Mouse (Mus musculus) gastrocnemius, postnatal 36 days (tissue): ENCODE measurements at regions not wholly inside any gene's neighbourhood (a gene's known extent, or its start where the extent isn't known, plus 50 kb on each side); places are given as distances from the start of the nearest gene placed in this dataset.
A peak's percentile ranks its signal among the peaks of the same experiment; 100 is the strongest.

ENCODE experiments used
- DNase-seq, 2 experiments: peaks; one replicate each; pipeline ENCODE4 v3.0.0; 2022
- intact Hi-C: fragments of 180-260 bp; cut with DNase I; formaldehyde crosslinking; loops from one replicate; pipeline ENCODE4 v1.15.1; 2025

DNA sequence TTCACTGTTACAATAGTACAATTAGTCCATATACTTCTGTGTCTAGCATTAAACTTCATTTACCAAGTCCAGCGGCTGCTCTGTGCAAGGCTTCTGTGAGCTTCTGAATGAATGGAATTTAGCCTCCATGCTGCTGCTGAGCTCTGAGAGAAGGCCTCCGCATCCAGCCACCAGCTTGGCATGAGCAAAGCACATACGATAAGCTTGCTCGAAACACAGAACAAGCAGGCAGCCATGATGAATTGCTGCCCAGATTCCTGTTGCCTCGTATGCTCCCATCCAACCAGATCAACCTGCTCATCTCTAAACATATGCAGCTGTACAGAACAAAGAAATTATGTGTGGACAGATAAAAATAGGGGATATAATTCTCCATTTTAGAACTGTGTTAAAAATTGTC is 140.4 kb upstream of the Tll1 start:
- DNase-seq = no peak
- intact Hi-C loops = no loop called here

DNA sequence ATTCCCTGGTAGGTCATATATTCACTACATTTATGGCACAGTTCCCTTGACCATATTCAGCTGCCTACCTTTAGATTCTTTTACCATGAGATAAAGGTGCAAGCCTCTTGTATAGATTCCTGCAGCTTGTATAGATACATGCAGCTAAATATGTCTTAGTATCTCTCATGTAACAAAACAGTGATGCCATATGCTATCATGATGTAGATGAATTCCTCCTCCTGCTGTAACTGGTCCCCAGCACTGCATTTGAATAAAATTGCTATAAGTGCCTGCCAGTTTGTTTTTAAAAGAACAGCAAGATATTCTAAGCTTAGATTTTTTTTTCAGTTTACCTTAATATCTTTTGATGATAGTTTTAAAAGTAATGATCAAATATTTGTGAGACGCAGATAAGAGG is 138.9 kb upstream of the Tll1 start:
- DNase-seq = no peak
- intact Hi-C loops = no loop called here

DNA sequence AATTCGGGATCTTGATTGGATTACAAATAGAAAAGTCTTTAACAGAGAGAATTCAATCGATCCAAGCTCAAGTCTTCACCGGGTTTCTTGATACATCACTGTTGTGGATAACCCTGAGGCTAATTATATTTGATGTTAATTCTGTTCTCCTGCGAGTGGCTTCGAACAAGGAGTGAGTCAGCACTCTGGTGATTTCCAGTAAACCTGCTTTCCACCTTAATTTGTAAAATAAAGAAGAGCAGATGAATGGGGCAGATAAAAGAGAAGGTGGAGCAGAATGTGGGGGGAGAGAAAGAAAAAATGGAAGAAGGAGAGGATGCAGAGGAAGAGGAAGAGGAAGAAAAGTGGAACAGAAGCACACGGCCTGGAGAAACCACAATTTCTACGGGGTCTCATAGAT is 137.5 kb upstream of the Tll1 start:
- DNase-seq = no peak
- intact Hi-C loops = no loop called here

DNA sequence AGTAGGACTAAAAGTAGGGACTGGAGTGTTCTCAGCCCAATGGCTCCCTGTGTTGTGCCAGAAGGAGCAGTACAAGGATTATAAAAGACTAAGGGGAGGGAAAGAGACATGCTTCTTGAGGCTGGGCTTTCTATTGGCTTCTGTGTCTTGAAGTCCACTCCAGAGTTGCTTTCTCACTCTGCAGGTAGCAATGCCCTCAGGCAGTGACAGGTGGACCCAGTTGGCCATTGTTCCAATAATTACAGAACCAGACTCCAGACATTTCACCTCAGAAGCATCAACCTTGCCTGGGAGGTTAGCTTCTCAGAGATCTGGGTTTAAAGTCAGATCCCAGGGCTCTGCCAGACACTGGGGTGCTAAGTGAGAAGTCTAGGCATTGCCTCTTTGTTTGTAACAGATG is 136.3 kb upstream of the Tll1 start:
- intact Hi-C loops = no loop called here
- DNase-seq = no peak

DNA sequence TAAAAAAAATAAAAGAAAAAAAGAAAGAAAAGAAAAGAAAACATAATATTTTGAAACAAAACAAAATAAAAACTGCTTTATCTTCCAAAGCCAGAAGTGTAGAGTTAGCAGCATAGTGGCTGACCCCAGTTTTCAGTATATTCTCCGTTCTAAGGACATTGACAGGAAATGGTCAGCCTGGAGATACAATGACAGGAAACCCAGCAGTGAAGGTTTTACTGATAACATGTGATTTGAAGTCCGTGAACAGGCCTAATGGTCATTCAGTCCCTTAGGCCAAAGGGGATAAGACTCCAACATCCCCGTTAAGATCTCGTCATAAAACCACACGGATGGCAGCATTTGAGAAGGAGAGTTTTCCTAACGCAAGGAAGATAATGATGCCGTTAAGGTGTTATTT is 131.3 kb upstream of the Tll1 start:
- DNase-seq = no peak
- intact Hi-C loops = no loop called here

DNA sequence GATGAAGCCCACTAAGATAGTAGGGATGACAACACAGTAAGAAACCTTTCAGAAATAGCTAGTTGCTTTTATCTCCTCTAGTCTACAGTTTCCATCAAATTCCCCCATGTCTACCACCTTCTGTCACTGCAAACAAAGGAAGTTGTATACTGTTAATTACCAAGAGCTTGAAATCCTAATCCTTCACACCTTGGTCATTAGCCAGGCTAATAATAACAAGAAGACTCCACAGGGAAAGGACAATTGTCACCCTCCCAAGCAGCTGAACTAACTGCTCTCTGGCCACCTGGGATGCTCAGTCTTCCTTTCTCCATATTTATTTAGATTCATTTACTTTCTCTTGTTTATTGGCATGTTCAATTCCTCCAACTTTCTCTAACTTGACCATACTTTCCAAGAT is 130.5 kb upstream of the Tll1 start:
- intact Hi-C loops = no loop called here
- DNase-seq = no peak

DNA sequence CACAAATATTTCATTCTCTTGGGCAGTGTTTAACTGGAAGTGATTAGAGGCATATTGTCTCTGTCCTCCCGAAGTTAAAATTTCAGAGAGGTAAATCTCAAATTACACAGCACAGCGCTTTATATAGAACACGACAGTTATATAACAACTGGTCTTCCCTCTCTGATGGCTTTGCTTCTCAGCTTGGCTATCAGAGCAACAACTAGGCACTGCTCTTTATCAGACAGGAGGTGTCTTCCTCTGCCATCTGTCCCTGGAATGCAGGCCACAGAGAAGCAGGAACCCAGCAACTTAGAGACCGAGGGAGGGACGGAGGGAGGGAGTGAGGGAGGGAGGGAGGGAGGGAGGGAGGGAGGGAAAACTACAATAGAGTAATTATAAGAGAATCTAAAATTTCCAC is 129.4 kb upstream of the Tll1 start:
- no peak for DNase-seq
- intact Hi-C loops = no loop called here

DNA sequence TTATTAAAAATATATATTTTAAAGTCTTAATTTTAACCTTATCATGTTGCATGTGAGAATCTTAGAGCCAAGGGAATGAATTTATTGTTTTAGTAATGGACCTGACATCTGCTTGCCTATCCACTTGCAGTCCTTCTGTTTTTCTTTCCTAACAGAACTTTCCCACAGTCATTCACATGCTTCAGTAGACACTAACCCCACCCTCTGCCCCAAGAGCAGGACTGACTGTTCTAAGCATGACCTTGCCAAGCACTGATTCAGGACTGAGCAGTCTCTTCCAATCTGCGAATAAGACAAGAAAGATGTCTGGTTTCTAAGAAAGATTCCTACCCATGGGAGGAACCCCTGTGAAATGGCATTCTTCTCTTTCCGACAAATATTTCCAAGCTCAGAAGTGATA is 117.9 kb upstream of the Tll1 start:
- peak in 1 of 2 experiments; percentile 9 for DNase-seq
- intact Hi-C loops = no loop called here

DNA sequence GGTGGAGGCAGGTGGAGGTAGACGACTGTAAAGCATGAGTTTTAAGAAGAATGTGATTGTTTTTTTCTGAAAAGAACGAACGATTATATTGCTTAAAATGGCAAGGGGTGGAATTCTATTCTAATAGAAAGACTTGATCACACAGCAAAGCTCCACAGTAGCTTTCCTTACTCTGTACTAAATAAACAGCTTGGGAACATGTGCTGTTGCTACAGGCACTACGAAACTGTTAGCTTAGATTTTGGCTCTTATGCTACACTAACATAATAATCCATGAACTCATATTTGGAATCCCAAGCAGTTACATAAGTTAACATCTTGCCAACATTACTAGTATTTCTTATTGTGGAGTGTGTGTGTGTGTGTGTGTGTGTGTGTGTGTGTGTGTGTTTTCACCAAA is 114.3 kb upstream of the Tll1 start:
- DNase-seq = no peak
- intact Hi-C loops = no loop called here

DNA sequence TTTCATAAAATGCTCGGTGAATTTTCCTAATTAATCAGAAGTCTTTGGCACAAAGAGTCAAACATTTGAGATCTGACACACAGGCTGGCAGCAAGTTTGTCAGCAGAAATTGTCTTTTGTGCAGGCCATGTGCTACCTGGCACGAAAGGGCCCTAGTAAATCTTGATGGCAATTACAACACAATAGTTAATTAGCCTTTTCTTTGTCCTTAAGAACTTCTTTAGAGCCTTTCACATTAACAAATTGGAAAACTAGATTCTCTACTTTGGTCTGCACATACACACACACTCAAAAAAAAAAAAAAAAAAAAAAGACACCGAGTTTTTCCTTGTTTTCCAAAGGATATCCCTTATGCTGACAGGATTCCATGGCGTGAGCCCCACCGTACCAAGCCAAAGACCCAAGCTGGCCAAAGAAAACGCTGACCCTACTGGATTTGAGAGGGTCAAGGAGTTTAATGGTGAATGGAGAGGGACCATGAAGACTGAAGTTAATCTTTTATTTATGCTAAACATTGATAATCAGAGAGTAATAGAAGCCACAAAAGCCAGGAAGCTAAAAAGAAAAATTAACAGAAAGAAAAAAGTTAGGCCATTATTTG is 113.2 kb upstream of the Tll1 start:
- DNase-seq = no peak
- intact Hi-C loops = no loop called here

DNA sequence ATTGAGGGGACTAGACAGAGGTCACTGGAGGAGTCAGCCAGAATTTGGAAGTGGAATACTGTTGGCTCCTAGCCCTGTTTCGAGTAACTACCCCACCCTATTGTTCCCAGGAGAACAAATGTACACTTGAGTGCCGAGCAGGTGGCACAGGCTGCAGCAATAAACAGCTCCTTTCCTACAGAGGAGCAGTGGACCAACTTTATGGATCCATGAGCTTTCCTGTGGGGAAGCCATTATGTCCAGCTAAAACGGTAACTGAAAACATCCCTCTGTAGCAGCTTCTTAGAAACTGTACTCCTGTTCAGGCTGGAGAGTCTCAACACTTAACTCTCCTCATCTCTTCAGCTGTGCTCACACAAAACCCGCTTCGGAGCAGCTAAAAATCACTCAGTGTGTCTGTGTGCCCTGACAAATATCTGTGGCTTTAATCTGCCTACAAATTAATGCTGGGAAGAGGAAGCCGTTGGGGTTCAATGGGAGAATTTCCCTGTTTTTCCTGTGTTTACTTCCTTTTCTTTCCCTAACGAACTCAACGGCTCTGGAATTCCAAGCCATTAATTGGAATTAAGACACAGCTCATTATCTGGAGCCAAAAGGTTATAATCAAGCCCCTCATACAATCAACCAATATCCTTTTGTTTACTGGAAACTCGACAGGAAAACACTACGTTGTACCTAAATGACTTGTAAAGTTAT is 112.6 kb upstream of the Tll1 start:
- intact Hi-C loops = no loop called here
- no peak for DNase-seq

DNA sequence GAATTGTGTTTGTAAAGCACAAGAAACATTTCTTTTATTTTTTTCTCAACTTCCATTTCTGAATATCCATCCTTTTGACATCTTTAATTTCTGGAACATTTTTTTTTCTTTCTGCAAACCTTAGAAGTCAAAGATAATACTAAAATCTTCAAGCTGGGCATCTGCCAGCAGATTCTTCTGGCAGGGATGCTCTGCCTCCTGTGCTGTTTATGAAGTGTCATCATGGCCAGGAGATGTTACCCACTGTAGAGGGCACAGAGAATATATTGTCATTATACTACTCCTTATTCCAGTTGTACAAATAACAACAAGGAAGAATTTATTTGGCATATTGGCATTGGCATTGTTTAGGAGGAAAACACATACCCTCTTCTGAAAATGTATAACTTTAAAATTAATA is 111.7 kb upstream of the Tll1 start:
- DNase-seq = no peak
- intact Hi-C loops = no loop called here

DNA sequence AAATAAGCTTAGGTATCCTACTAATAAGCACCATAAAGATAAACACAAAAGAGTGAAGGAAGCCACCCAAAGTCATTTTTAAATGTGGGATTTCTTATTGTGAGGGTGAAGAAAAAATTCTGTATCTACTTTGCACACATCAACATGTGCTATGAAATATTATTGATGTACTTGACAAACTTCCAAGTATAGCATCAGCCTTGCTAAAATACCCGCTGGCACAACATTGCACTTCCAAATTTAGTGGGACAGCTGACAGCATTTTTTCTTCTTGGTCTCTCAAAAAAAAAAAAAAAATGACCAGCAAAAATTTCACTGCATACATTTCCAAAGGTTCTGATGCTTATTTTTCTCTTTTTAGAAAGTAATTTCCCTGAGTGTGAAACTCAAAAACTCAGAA is 101.9 kb upstream of the Tll1 start:
- DNase-seq = no peak
- intact Hi-C loops = no loop called here

DNA sequence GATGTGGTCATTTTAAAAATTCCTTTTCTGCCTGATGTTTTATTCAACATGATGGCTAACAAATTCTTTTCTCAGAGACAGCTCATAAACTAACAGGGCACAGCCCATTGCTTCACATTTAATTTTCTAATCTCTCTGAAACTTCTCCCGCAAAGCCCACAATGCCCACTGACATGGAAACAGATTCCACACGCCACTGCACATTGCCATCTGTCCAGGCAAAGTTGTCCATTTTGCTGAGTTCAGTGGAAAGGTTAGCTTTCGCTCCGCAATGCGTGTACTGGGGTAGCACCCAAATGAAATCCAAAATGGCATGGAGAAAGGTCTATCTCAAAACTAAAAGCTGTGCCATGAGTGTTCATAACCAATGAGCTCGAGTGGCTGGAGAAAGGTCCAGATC is 76.7 kb upstream of the Tll1 start:
- intact Hi-C loops = no loop called here
- no peak for DNase-seq

DNA sequence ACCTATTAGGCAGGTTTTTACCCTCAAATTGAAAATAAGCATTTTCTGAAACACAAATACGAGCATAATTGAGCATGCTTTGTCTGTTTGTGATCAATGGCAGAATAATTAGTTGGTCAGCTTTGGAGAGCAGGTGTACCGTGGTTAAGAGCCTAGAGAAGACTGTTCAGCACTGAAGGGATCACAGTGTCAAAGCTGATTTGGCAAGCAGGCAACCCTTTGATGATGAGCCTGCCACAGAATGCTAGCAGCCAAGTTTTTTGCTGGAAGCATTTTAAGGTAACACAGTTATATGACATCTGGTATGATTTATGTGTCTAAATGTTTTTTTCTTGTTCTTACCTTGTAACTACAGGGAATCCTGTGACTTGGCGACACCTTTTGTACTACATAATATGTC is 75.5 kb upstream of the Tll1 start:
- no peak for DNase-seq
- intact Hi-C loops = no loop called here

DNA sequence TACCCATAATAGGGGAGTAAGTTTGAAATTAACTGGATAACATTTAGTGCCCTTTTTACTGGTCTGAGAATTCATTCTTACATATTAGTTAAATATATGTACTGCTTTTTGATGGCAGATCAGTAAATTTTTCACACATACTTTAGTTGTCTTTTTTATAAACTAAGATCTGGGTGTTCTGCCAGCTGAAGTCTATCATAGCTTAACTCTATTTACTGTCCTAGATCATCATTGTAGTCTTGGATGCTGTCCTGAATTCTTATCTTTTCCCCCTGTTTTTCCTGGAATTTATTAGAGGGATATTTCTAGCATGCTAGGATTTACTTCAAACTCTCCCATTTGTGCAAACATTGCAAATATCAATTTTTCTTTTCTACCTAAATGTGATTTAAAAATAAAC is 74.3 kb upstream of the Tll1 start:
- intact Hi-C loops = no loop called here
- no peak for DNase-seq

DNA sequence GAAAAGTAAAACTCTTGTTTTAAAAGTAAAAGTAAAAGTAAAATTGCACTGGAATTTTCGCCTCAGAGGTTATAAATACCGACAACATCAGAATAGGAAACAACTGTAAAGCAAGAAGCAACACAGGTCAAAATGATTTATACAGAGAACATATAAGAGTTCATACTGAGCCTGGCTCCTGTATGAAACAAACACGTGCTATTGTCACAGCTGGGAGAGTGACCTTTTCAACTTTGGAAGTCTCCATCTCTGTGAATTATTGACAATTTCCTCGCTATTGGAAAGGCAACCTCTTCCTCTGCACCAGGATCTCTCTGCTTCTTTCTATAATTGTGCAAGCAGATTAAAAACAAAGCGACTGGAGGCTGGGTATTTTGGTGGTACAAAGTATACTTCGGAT is 70.0 kb upstream of the Tll1 start:
- no peak for DNase-seq
- intact Hi-C loops = no loop called here

DNA sequence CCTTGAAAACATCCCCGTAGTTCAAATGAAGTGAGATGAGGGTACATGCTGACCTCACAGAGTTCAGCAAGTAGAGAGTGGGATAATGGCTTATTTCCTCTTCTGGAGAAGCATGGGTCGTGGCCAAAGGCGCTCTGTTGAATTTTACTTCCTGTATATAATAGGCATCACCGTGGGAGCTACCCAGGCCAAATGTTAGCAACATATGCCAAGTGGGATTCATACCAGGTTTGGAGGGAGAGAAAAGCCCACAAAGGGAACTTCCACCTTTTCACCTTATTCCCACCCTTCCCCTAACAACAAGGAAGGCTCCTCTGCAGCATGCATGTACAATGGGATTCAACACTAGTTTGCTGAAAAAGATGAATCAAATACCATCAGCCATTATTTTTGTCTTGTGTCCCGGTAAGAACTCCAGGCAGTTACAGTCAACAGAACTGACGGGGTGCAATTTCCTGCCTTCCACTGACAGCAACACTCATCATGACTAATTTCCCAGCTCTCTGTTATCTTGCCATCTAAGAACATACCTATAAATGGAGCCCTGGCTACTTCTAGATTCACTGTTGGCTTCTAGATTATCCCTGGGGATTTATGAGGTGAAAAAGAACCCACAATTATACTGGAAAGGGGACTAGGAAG is 59.4 kb upstream of the Tll1 start:
- intact Hi-C loops = no loop called here
- DNase-seq = no peak
